Mouse (Mus musculus) myocyte (in vitro differentiated cells): ENCODE measurements at regions not wholly inside any gene's neighbourhood (a gene's known extent, or its start where the extent isn't known, plus 50 kb on each side); places are given as distances from the start of the nearest gene placed in this dataset.

Source experiments
- CEBPB ChIP-seq: IDR thresholded peaks from 2 replicates; pipeline ENCODE4 v1.6.1; 2011; ENCODE audit warnings: mild to moderate bottlenecking, moderate library complexity; ENCODE audit not compliant: poor library complexity, insufficient read depth, severe bottlenecking
- E2F4 ChIP-seq: IDR thresholded peaks from one replicate; pipeline ENCODE4 v1.6.1; 2011; ENCODE audit warnings: mild to moderate bottlenecking, control low read depth, moderate library complexity; ENCODE audit not compliant: insufficient read depth
- MAX ChIP-seq: IDR thresholded peaks from one replicate; pipeline ENCODE4 v1.6.1; 2011; ENCODE audit warnings: low read depth, mild to moderate bottlenecking, control low read depth
- MYOD1 ChIP-seq, 3 experiments: IDR thresholded peaks; one replicate each; pipeline ENCODE4 v1.6.1; 2011; ENCODE audit warnings: control low read depth in 2 of 3, low read depth in 2 of 3, mild to moderate bottlenecking in 2 of 3, moderate library complexity in 1 of 3; ENCODE audit not compliant: insufficient read length in 2 of 3, control insufficient read depth in 1 of 3
- MYOG ChIP-seq, 3 experiments: IDR thresholded peaks; one replicate each; pipeline ENCODE4 v1.6.1; 2011; ENCODE audit warnings: control low read depth in 2 of 3, low read depth in 2 of 3, mild to moderate bottlenecking in 2 of 3; ENCODE audit not compliant: insufficient read length in 2 of 3, control insufficient read depth in 1 of 3, insufficient read depth in 1 of 3
- POLR2A ChIP-seq: IDR thresholded peaks from one replicate; pipeline ENCODE4 v1.6.1; 2011; ENCODE audit warnings: low read depth, mild to moderate bottlenecking, control low read depth, moderate library complexity; ENCODE audit not compliant: insufficient read length
- POLR2AphosphoS2 ChIP-seq: IDR thresholded peaks from one replicate; pipeline ENCODE4 v1.6.1; 2011; ENCODE audit warnings: low read depth, control low read depth; ENCODE audit not compliant: insufficient read length
- REST ChIP-seq: IDR thresholded peaks from one replicate; pipeline ENCODE4 v1.6.1; 2011; ENCODE audit warnings: mild to moderate bottlenecking, control low read depth, moderate library complexity; ENCODE audit not compliant: insufficient read depth, insufficient read length
- SRF ChIP-seq: IDR thresholded peaks from one replicate; pipeline ENCODE4 v1.6.1; 2011; ENCODE audit warnings: low read depth; ENCODE audit not compliant: control insufficient read depth, insufficient read length
- TCF12 ChIP-seq: IDR thresholded peaks from one replicate; pipeline ENCODE4 v1.6.1; 2011; ENCODE audit warnings: mild to moderate bottlenecking, control low read depth; ENCODE audit not compliant: poor library complexity, insufficient read depth, severe bottlenecking
- TCF3 ChIP-seq: IDR thresholded peaks from one replicate; pipeline ENCODE4 v1.6.1; 2011; ENCODE audit warnings: low read depth, control low read depth; ENCODE audit not compliant: insufficient read length
- USF1 ChIP-seq: IDR thresholded peaks from one replicate; pipeline ENCODE4 v1.6.1; 2011; ENCODE audit warnings: low read depth, mild to moderate bottlenecking, control low read depth, moderate library complexity

DNA sequence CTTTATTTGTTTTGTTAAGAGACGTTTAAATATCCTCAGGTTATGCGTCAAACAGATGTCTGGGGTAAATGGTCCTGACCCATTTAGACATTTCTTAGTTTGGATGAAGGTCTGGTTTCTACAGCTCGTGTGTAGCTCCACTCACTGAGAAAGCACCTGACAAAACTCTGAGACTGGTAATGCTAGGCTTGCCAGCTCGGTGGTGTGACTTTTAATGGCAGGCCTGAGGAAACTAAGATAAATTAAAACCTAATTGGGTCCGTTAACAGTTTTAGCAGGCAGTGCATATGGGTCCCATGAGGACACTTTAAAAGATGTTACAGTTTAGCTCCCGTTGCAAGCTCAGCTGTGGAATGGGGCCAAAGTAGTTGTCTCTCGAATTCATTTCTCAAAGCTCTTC is 199.5 kb downstream of the Pax1 start:
- TF ChIP-seq POLR2A, result no peak
- no peak for TF ChIP-seq TCF12
- TF ChIP-seq MYOD1 (IDR thresholded peaks at IDR 0.05; ENCODE audit: control insufficient read depth in 1 of 3, insufficient read length in 2 of 3, low read depth in 2 of 3), result no peak
- no peak for TF ChIP-seq MAX
- no peak for TF ChIP-seq TCF3
- no peak for TF ChIP-seq USF1
- no peak for TF ChIP-seq E2F4
- no peak for TF ChIP-seq MYOG (IDR thresholded peaks at IDR 0.05; ENCODE audit: control insufficient read depth in 1 of 3, insufficient read depth in 1 of 3, insufficient read length in 2 of 3, low read depth in 2 of 3)
- TF ChIP-seq POLR2AphosphoS2, result no peak
- no peak for TF ChIP-seq SRF
- no peak for TF ChIP-seq REST
- no peak for TF ChIP-seq CEBPB
